Comparison of ENCODE assay signal across 7 mouse cellular contexts in genomic region chr7:28824941-28825685, GRCm38 (mm10). TPM values are rescaled to one million over a fixed set of nuclear protein-coding genes. Genes with fewer than 3 reads are reported as not detected.
DNase-seq lines count a peak whose midpoint lies in the region; ATAC-seq and TF ChIP-seq lines count a peak whose summit lies in the region.

Gene Ech1 (plus strand): TSS chr7:28825217.

- H3K36me3 ChIP-seq in embryonic facial prominence, embryonic 10.5 days (replicated peaks): peaks cover 47% of the 10 kb centered on the region
- H3K36me3 ChIP-seq in intestine, postnatal 0 days (ENCODE audit: control insufficient read depth, insufficient read depth): peaks cover 49% of the 10 kb centered on the region
- H3K36me3 ChIP-seq in midbrain, embryonic 12.5 days: peaks cover 35% of the 10 kb centered on the region
- peaks cover 34% of the 10 kb centered on the region for H3K36me3 ChIP-seq in small intestine, adult 2 months (ENCODE audit: control insufficient read depth, insufficient read depth, low read length)

- TF ChIP-seq CTCF in intestine, postnatal 0 days (IDR thresholded peaks at IDR 0.05; ENCODE audit: low read depth): no peak
- TF ChIP-seq CTCF in small intestine, adult 2 months (IDR thresholded peaks at IDR 0.05; ENCODE audit: extremely low read depth, insufficient read length, insufficient replicate concordance, low read depth, low read length): no peak

- 3% methylated on average over 33 of the region's 33 CpGs for WGBS in embryonic facial prominence, embryonic 10.5 days
- WGBS in intestine, postnatal 0 days: 2% methylated on average over 33 of the region's 33 CpGs
- 3% methylated on average over 33 of the region's 33 CpGs for WGBS in midbrain, embryonic 12.5 days
- WGBS in small intestine, adult 2 months: under 1% methylated on average over 33 of the region's 33 CpGs

- peak; percentile 71 for ATAC-seq in intestine, postnatal 0 days
- peak; percentile 83 for ATAC-seq in midbrain, embryonic 12.5 days (ENCODE audit: low FRiP score, low read depth)

- 0 out of 2 replicates have a peak, but pooled peaks cover 4% of the 10 kb centered on the region for H3K9me3 ChIP-seq in embryonic facial prominence, embryonic 10.5 days
- H3K9me3 ChIP-seq in intestine, postnatal 0 days (ENCODE audit: control insufficient read depth): no peaks in the 10 kb centered on the region
- H3K9me3 ChIP-seq in midbrain, embryonic 12.5 days: no peaks in the 10 kb centered on the region

- no peaks in the 10 kb centered on the region for H3K27me3 ChIP-seq in embryonic facial prominence, embryonic 10.5 days (replicated peaks; ENCODE audit: low read depth, poor library complexity, severe bottlenecking)
- no peaks in the 10 kb centered on the region for H3K27me3 ChIP-seq in intestine, postnatal 0 days (replicated peaks; ENCODE audit: control insufficient read depth, insufficient read depth, low read length)
- no peaks in the 10 kb centered on the region for H3K27me3 ChIP-seq in midbrain, embryonic 12.5 days
- H3K27me3 ChIP-seq in small intestine, adult 2 months (ENCODE audit: control insufficient read depth, insufficient read depth, low read length): no peaks in the 10 kb centered on the region

- intact Hi-C loops in left cerebral cortex, postnatal 4 days (cut with DNase I): no loop called here

- DNase-seq in adrenal gland, postnatal 10 days: peak; percentile 94
- peak; percentile 92 for DNase-seq in embryonic facial prominence, embryonic 10.5 days (ENCODE audit: low spot score)
- DNase-seq in gonadal fat pad, adult 2 months (ENCODE audit: low read depth): peak; percentile 100
- peak; percentile 91 for DNase-seq in left cerebral cortex, postnatal 4 days

- peak within 1 kb of the TSS; percentile 84 for H3K27ac ChIP-seq in embryonic facial prominence, embryonic 10.5 days (replicated peaks)
- H3K27ac ChIP-seq in intestine, postnatal 0 days (ENCODE audit: low read depth, low read length): peak within 1 kb of the TSS; percentile 76
- H3K27ac ChIP-seq in midbrain, embryonic 12.5 days (replicated peaks): peak within 1 kb of the TSS; percentile 83
- H3K27ac ChIP-seq in small intestine, adult 2 months (ENCODE audit: insufficient read depth, low read depth, low read length): peak within 1 kb of the TSS; percentile 97

- H3K4me2 ChIP-seq in intestine, postnatal 0 days (replicated peaks; ENCODE audit: low read depth): peak within 1 kb of the TSS; percentile 67
- peak within 1 kb of the TSS; percentile 57 for H3K4me2 ChIP-seq in midbrain, embryonic 12.5 days (replicated peaks)

- peak; percentile 86; the same call in 1 of the 2 replicates for TF ChIP-seq POLR2A in small intestine, adult 2 months (IDR thresholded peaks at IDR 0.05; ENCODE audit: low read depth, low read length)

- H3K9ac ChIP-seq in intestine, postnatal 0 days (ENCODE audit: low read depth, low read length): peak within 1 kb of the TSS; percentile 65
- H3K9ac ChIP-seq in midbrain, embryonic 12.5 days (replicated peaks): peak within 1 kb of the TSS; percentile 53

- H3K4me3 ChIP-seq in embryonic facial prominence, embryonic 10.5 days: peak within 1 kb of the TSS; percentile 58
- peak within 1 kb of the TSS; percentile 46 for H3K4me3 ChIP-seq in intestine, postnatal 0 days (ENCODE audit: low read depth, low read length)
- peak within 1 kb of the TSS; percentile 52 for H3K4me3 ChIP-seq in midbrain, embryonic 12.5 days
- H3K4me3 ChIP-seq in small intestine, adult 2 months (ENCODE audit: low read depth, low read length): peak within 1 kb of the TSS; percentile 81

- peaks cover 28% of the 10 kb centered on the region for H3K4me1 ChIP-seq in embryonic facial prominence, embryonic 10.5 days
- no peaks in the 10 kb centered on the region for H3K4me1 ChIP-seq in intestine, postnatal 0 days (replicated peaks; ENCODE audit: control insufficient read depth, insufficient read depth, low read length)
- peaks cover 22% of the 10 kb centered on the region for H3K4me1 ChIP-seq in midbrain, embryonic 12.5 days
- peaks cover 30% of the 10 kb centered on the region for H3K4me1 ChIP-seq in small intestine, adult 2 months (ENCODE audit: control insufficient read depth, insufficient read depth, insufficient read length, low read length)

RNA-seq across cellular contexts. Expression of gene Ech1, which starts in this region (rescaled TPM):
- 1,000 to 10,000 TPM; 1,178 to 1,235 TPM for total RNA-seq in adrenal gland, postnatal 10 days (2021)
- 75.8 and 81.7 TPM in 2 replicates for polyA plus RNA-seq in embryonic facial prominence, embryonic 10.5 days (2016; fragmentation: Nextera tagmentation; extraction: Ambion mirVana)
- polyA plus RNA-seq in gonadal fat pad, adult 2 months (2012; rRNA removed): 508 and 671 TPM in 2 replicates
- polyA plus RNA-seq in intestine, postnatal 0 days (2015; fragmentation: Nextera tagmentation; extraction: Ambion mirVana): 402 and 426 TPM in 2 replicates
- total RNA-seq in left cerebral cortex, postnatal 4 days (2021): 10 to 100 TPM; 45.3 to 45.9 TPM
- 71.4 and 77.2 TPM in 2 replicates for polyA plus RNA-seq in midbrain, embryonic 12.5 days (2016; fragmentation: Nextera tagmentation; extraction: Ambion mirVana)
- 201 and 291 TPM in 2 replicates for polyA plus RNA-seq in small intestine, adult 2 months (2012; rRNA removed)

Comparison
In these comparisons a context has a peak if more than half of its experiments do, and no peak if none do; other contexts are left out.
1. Peak in every context shown above with its lines: DNase-seq, ATAC-seq, H3K4me3 ChIP-seq and H3K27ac ChIP-seq.
2. RNA of gene Ech1 (total RNA-seq): 1,178 to 1,235 TPM in adrenal gland, postnatal 10 days; 45.3 to 45.9 TPM in left cerebral cortex, postnatal 4 days; every median in the first group is over 10 times any median in the second.